Mouse (Mus musculus) lung, postnatal 10 days (tissue): ENCODE results near the gene Tiprl.

Experiments used
- DNase-seq: peaks from one replicate; pipeline ENCODE4 v3.0.0; 2021

Gene Tiprl

DNA sequence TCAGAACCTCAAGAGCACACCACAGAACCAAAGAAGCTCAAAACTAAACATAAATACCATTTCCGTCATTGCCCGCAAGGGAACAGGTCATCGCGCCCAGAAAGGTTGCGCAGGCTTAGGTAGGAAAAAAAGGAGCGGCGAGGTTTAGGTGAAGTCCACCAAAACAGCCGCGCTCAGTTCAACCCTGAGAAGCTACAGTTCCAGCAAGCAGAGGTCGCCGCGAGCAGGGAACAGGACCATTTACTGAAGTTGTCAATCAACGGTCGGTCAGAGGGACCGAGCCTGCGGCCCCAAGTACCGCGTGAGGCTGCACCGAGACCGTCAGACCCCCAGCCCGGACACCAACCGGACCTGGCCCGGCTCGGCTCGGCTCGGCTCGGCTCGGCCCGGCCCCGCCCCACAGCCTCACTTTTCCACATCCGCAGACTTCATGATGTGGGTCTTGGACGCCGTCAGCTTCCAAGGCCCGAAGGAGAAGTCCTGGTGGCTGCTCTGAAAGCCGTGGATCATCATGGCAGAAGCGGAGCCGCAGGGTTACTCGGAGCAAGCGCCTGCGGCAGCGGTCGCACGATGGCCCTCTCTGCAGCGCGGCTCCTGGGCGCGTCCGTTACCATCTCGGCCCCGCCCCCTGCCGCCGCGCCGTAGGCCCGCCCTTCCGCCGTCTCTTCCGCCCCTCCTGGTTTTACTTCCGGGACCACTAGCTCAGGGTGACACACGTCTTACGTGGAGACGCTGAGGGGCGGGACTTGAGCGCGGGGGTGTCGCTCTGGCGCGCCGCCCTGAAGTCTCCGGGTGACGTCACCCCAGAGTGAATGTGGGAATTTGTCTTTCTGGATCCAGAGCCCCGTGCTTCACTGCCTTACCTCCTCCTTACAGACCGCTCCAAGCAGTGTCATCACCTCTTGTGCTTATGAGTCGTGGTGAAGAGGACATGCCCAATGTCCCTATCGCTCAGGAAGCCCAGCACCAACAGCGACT is at the start of gene Tiprl:
Tiprl (minus strand) TSS at position 676 of the 978 bp plus-strand sequence.
- DNase-seq, result peak; percentile 97

DNA sequence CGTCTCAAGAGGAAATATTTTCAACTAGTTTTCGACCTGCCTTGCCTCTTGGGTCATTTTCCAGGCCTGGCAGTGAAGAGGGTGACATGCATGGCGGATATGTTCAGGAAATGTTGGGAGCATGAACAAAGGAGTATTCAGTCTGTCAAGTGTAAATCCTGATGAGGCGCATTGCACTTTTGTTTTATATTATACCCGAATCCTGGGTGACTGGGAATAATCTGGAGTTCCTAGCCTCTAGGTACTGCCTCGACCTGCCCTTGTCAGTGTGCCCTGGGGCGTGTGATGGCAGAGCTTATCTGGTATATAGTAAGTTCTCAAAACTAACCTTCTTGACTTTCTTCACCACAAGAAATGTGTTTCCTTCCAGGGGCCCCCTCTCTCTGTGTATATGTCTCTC is 47.3 kb upstream of the Tiprl start:
- DNase-seq, result no peak

DNA sequence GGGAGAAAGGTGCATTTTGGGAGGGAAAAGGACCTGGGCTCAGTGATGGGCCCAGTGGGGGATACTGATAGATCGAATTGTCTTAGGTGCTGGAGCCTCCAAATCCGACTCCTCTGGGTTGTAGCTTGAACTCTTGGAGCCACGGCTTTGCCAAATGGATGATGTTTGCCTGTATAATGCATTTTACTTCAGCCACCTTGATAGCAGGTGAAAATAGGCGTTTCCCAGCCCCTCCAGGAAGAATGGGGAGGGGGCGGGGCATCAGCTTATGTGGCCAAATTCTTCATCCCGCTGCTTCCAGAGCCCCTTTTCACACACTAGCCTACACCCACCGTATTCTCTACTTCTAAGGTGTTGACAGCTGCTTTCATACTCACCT is 46.2 kb upstream of the Tiprl start:
- DNase-seq, result no peak

DNA sequence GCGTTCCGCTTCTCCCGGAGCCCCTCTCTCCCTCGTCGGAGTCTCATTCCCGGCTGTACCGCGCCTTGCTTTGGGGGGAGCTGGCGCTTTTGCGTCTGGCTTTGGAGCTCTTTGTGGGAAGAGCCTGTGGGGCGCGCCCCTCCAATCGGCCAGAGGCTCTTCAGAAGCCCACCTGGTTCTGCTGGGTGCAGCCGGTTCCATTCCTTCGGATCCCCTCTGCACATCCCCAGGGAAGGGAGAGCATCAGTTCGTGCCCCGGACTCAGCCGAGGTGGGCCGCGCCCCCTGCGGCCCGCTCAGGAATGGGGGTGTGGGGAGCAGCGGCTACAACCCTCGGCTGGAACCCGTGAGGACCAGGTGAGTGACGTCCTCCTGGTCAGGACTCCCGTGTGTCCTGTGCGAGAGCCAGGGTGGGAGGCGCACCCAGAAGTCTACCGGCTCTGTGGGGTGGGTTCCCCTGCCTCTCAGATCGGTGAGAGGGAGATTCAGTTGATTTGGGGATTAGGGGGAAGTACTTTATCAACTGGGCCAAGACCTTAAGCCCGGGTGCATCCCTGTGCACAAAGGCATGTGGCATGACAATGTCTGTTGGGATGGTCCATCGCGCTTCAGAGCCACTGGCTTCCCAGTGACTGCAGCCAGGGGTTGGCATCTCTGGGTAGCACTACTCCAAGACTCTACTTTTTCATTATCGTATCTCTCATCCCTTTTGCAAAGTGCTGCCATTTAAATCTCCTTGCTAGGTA is 45.6 kb upstream of the Tiprl start:
- no peak for DNase-seq

DNA sequence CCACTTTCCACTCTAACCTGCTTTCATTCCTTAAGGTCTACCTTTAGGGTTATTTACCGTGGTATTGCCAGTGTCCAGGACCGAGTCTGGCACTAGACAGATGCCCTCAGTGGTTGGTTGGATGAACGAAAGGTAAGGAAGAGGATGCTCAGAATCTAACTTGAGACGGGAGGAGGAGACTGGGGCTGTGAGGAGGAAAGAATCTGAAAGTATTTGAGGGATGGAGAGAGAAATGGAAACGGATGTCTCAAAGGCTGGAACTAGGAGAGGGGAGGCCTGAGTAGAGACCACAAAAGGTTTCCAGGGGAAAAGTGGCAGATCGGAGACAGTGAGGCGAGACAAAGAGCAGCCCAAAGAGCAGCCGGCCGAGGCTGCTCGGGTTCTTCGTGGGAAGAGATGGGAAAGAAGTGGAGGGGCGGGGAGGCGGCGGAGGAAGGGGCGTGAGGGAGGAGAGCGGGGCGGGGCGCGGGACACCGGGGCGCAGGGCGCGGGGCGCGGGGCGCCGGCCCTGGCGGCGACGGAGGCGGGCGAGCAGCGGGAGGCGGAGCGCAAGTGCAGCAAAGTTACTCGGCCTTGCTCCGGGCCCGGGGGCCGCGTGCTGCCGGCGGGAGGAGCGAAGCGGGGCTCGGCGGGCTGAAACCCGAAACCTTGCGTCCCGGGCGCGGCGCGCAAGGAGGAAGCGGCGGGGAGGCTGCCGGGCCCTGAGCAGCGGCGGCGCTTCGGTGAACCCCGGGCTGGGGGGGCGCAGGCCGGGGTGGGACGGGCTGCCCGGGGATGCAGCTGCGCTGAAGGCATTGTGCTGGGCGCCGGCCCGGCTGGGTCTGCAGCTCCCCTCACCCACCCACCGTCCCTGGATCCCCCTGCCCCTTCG is 44.8 kb upstream of the Tiprl start:
- DNase-seq, result peak; percentile 78

DNA sequence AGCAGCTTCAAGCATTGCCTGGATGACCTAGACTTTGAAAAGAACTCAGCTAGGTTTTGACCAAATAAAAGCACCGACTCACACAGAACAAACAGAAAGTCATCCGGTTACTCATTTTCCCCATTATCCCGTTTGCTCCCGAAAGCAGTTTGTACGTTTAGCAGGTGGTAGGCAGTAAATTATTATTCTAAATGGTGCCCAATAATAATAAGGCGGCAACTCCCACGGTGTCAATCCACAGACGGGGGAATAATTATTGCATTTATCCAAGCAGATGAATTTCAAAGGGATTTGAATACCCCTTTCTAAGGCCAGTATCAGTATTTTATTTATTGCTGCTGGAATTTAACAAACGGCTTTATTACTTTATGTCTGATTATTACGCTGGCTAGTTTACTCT is 43.9 kb upstream of the Tiprl start:
- DNase-seq, result no peak

DNA sequence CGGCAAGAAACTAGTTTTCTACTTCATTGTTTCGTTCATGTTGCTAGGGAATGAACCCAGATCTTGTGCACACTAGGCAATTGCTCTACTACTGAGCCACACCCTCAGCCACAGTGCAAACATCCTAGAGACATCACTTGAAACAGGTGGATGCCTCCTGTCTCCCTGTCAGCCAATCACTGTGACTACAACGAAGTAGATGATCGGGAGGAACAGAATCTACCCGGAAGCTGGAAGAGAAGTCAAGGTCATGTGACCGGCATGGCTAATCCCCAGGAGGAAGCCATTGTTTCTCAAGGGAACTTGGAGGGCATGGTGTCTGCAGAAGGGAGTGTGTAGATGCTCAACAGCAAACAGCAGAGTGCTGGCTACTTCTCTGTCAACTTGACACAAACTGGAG is 38.1 kb upstream of the Tiprl start:
- DNase-seq, result no peak

DNA sequence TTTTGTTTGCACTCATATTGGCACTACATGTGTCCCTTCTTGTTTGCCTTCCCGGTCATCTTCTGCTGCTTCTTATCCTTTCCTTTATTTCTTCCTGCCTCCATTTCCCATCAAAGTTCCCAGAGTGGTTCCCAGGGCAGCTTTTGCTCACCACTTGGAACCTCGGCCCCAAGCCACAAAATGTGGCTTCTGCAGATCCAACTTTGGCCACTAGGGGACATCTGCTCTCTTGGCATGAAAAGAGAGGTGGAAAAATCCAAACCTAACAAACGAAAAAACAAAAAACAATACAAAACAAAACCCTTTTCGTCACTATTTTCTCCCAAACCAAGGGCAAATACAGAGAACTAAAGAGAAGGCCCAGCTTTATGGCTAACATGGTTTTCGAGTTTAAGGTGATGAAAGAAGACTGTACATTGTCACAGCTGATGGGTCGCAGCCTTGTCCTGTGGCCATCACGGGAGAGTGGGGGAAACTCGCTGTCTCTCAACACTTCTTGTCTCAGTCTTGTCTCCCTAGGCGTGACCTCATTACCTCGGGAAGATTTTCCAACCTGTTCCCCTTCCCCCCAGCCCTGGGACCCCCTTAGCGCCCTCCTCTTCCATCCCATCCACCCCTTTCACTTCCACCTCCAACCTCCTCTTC is 15.4 kb upstream of the Tiprl start:
- peak; percentile 81 for DNase-seq

DNA sequence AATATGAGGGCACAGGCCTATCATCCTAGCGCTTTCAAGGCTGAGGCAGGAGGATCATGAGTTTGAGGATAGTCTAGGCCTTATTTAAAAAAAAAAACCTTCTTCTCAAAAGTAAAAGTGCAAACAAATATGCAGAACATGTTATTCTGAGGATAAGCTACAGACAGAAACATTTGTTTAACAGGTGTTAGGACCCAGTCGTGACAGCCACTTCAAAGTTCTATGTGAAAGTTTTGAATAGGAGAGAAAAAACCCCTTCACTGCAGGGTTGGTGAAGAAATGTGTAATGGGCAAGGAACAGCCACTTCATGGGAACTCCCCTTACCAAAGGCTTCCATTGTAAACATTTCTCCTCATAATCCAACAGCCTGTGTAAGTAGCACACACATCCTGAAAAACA is 13.8 kb upstream of the Tiprl start:
- DNase-seq, result no peak

DNA sequence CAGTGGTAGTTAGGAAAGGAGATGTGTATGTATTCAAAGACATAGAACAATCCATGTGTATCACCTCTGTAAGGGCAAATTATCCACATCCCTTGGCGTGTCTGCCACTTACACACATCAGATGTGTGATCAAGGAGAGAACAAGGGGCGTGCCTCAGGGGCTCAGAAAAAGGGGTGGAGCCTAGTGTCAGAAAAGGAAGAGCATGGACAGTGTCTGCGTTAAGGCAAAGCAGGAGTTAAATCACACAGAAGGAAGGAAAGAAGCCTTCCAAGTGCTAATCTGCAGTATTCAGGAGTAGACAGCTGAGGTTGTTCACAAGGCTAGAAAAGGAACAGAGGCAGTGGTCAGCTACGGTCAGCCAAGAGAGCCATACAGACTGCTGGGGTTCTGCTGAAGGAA is 12.0 kb upstream of the Tiprl start:
- DNase-seq, result no peak

DNA sequence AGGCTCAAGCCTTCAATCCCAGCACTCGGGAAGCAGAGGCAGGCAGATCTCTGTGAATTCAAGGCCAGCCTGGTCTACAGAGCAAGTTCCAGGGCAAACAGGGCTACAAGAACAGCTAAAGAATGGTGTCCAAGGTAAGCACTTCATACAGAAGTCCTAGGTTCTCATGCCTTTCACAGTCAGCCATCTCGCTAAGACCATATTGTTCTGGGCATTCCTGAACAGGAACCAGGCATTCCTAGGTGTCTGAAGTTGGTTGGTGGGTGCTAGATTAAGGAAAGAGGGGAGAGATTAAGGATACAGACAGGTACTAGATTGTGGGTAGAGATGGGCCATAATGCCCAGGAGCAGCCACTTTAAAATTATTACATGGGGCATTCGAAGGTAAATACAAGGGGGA is 11.0 kb upstream of the Tiprl start:
- no peak for DNase-seq

DNA sequence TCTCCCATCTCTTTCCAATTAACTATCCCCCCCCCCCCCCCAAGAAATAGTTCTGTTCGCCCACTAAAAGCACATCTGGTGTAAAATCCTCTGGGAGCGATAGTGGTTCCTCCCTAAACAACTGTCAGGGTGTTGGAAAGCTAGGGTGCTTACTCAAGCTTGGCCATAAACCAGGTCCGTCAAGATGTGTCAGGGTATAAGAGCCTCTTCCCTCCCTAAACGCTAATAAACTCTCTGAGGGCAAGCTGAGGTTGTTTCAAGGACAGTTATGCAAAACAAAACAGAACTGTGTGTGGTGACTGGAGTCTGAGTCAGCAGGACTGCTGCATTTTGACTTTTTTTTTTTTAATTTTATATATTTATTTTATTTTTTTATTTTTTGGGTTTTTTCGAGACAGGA is 10.3 kb upstream of the Tiprl start:
- DNase-seq, result no peak

DNA sequence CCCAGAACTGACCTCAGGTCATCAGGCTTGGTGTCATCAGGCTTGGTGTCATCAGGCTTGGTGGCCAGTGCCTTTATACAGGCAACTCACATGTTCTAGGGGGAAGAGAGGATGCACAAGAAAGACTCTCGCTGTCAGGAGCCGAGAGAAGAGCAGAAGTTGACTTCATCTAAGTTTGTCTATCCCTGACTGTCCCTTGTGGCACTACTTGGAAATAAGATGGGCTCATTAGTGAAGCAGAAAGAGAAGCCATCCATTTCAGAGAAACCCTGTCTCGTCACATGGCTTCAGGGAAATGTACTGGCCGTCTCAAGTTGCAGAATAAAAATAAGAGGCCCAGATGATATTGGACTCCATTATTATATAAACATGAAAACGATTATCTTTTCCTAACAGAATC is 9.8 kb upstream of the Tiprl start:
- no peak for DNase-seq

DNA sequence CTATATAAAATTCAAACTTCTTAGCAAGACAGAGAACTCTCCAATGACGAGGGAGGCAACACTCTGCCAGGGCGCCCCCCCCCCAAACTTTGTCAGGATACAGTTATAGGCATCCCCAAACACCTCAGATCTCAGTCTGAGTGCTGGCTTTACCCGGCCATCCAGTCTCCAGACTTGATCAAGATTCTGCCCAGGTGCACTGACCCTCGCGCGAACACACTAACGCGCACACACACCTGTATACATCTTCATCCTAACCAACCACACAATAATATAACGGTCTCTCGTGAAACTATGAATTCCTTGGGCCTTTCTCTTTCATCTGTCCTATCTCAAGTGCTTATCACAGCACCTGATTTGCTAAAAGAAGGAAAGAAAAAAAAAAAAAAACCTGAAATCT is 950 bp downstream of the Tiprl start:
- DNase-seq, result no peak

DNA sequence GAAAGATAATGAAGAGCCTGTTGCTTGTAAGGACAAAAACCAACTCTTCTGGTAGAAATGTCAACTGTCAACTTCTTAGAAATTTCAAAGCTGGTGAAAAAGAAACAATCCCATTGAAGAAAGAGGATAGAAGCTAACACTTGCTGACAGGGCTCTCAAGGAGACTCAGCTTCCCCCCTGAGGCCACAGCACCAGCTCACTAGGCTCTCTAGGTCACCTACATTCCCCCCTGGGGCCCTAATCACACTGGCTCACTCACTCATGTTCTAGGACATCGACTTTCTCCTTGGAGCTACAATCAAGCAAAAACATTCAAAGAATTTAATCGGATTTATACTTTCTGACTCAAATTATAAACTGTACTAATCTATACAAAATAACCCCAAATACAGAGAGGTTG is 3.0 kb downstream of the Tiprl start:
- DNase-seq, result no peak

DNA sequence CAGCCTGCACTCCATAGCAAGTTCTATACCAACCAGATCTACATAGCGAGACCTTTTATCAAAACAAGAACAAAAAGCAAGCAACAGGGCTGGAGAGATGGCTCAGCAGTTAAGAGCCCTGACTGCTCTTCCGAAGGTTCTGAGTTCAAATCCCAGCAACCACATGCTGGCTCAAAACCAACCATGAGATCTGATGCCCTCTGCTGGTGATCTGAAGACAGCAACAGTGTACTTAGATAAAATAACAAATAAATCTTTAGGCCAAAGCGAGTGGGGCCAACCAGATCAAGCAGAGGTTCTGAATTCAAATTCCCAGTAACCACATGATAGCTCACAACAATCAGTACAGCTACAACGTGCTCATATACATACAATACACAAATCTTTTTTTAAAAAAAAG is 6.1 kb downstream of the Tiprl start:
- no peak for DNase-seq

DNA sequence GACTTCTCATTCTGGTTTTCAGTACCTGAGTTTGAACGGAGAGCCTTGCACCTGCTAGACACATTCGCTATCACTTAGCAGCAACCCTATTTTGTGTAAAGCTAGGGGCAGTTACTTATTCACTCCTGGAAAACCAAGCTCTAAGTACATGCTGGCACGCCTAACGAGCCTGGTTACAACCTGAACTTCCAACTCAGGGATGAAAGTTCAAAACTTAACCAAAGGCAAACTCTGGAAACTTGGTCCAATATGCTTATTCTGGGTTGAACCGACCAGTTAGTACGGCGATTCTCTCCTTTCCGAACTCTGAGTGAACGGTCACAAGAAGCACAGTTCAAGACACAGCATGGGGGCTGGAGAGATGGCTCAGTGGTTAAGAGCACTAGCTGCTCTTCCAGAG is 7.2 kb downstream of the Tiprl start:
- no peak for DNase-seq

DNA sequence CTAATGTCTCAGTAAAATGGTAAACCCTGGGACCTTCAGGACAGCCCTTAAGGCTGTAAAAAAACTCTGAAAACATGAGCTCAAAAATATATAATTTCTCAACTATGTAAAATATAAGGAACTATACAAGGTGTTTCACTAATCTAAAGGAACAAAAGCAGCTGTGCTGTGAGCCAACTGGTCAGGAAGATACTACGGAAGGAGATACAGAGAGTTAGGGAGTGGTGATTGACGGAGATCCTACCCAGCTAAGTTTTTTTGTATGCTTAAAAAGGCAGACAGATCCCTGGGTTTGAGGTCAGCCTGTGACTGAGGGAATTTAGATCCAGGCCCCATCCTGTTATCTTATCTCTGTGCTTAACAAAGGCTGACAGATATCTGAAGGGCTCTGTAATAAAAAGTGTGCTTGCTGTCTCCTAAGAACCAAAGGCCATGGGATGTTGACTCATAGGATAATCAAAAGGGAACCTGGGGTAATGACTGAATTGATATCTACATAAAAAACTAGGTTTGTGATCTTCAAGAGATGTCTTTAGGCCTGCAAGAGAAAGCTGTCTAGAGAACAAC is 19.7 kb downstream of the Tiprl start:
- DNase-seq, result no peak

DNA sequence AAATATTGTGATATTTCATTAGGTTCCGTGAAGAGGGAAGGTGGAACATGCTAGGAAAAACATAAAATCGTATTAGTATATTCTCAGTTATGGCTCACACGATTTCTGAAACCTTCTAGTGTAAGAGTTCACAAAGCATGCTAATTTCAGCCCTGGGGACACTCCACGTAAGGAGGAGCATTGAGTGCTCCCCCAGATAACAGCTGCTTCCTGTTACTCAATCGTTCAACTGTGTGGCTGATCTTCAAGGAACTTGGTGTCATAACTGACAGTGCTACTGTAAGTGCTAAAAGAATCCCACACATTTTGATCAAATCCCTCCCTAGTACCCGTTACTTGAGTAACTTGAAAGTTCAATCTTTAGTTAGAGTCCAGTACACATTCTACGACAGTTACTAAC is 21.0 kb downstream of the Tiprl start:
- DNase-seq, result no peak

DNA sequence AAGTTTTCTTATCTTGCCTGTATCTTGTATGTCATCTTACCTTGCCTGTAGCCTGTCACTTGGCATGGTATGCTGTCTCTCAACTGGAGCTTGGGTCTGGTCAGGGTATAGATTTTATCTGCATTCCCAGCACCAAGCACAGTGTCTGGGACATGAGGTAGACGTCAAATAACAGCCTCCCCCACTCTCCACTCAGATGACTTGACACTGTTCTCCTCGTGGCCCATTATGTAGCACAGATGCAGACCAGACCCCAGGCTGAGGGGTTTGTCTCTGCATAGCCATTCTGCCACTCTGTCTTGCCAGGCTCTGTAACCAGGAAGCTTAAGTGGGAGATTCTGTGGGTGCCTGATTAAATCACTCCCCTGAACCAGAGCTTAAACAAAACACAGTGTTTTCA is 31.2 kb downstream of the Tiprl start:
- no peak for DNase-seq

DNA sequence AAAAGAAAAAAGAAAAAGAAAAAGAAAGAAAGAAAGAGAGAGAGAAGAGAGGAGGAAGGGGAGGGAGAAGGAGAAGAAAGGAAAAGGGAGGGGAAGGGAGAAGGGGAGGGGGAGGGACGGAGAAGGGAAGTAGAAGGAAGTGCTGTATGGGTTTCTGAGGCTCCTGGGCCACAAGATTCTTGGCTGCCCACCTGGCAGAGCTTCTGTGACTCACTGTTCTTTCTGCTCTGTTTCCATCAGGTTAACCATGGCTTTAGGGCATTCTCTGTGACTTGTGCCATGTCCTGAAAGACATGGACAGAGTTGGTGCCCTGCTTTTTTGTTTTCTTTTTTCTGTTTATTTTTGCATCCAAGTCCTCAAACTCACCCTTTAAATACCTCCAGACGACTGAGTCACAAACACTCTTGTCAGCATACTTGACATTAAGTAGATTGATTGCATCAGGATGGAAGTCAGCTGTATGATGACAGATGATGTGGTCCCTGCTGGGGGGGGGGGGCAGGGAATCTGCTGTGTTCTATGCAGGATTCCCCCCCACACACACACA is 33.2 kb downstream of the Tiprl start:
- no peak for DNase-seq

DNA sequence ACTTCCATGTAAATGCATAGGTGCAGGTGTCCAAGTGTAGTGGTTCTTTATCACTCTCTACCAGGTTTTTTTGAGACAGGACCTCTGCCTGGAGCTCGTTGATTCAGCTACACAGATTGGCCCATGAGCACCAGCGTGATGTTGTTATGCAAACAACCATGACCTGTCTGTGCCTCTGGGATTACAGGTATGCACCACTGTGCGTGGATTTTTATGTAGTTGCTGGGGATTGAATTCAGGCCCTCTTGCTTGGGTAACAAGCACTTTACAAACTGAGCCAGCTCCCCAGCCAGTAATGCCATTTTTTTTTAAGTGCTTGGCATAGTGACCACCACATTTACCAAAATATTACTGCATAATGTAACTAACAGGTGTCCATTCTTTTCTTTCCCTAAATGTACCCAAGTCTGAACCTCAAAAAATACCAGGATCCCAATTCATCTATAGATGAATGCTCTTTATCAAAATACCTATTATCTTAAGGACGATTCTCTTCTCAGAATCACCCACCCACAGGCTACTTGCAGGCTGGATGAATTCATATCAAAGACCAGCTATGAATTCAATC is 35.3 kb downstream of the Tiprl start:
- DNase-seq, result no peak
